Mouse (Mus musculus): Measurements from ENCODE around the gene Tnnc2. TPM values are rescaled to one million over a fixed set of nuclear protein-coding genes. Genes with fewer than 3 reads are reported as not detected.

Tnnc2 gene
- not detected in 3 replicates for total RNA-seq (2017)

DNA sequence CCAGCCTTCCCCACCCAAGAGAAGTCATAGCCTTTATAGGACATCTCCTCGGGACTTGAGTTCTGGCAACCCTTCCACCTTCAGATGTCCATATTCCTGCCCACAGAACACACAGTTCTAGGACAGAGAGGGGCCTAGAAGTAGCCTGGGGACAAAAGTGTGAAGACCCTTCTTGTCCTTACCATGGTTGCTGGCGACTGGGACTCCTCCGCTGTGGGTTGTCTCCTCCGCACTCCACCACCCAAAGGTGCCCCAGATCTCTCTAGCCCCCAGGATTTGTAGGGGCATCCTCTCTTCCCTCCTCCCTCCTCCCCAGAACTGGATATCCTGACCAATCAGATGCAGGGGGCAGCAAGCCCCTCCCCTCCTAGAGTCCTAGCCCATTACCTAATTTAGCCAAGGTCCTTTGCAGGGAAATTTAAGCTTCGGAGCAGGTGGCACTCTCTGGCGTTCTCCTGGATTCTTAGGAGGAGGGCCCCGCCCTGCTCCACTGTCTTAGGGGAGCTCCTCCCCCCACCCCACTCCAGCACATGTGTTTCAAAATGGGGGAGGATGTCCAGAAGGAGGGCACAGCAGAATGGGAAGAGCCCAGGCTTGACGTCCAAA, at the start of gene Tnnc2:
Gene Tnnc2 (minus strand): TSS at position 487 of the 606 bp plus-strand sequence.
- ATAC-seq (replicated peaks; ENCODE audit: insufficient number of reproducible peaks, low FRiP score, low TSS enrichment, poor library complexity, severe bottlenecking): no peak

DNA sequence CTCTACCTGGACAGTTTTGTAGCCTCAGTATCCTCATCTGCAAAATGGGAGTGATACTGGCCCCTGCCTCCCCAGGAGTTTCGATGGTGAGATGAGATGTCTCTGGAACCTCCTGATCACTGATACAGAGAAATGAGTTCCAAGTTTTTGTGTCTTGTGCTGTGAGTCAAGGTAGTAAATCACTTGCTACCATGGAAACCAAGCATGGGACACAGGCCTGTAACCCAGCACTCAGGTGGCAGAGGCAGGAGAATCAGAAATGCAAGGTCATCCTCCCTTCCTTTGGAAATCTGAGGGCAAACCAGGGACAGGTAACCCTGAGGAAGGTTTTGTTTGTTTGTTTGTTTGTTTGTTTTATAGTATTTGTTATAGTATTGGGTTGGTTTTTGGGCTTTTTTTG, 49.3 kb upstream of the Tnnc2 start:
- no peak for ATAC-seq (replicated peaks; ENCODE audit: insufficient number of reproducible peaks, low FRiP score, low TSS enrichment, poor library complexity, severe bottlenecking)

DNA sequence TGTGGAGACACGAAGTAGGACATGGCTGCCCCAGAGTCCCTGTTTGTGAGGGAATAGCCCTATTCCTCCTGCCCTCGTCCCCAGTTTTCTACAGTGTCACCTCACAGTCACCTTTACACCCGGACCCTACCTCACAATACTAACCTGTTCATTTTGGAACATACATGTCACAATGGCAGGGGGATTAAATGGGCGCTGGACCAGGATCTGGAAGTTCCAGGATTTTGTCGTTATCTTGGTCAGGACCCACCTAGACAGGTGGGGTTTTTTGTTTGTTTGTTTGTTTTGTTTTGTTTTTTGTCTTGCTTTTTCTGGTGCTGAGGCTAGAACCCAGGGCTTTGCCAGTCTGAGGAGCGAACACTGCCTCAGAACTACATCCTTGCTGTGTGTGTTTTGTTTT, 48.7 kb upstream of the Tnnc2 start, which contains the start of gene Spata25:
Gene Spata25 (minus strand): TSS at position 101 of the 400 bp plus-strand sequence.
- no peak for ATAC-seq (replicated peaks; ENCODE audit: insufficient number of reproducible peaks, low FRiP score, low TSS enrichment, poor library complexity, severe bottlenecking)

DNA sequence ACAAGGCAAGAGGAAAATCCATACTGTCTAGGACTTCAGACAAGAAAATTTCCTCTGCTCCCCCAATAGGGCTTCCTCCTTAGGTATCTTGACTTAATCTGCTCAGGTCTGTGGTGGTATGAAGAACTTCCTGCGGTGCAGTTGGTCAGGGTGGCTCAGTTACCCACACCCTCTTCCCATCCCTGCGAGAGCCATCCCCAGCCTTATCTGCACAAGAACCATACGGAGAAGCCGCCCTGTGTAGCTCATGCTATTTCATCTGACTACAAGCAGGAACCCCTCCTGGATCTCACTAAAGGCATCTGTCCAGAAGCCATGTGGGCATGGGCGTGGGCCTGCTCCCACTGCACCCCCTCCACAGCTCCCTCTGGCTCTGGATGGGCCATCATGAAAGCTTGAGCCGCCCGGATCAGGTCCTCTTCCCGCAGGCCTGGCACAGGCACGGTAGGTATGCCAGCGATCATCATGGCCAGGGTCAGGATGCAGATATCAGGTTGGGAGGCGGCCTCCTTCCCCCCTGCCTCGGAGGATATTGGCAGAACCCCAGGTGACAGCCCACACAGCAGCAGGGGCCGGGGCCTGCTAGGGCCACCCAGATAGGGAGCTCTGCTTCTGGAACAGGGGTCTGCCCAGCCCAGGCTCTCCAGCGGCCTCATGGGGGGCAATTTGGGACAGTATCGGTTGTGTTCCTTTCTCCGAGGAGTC, 47.5 kb upstream of the Tnnc2 start:
- ATAC-seq (replicated peaks; ENCODE audit: insufficient number of reproducible peaks, low FRiP score, low TSS enrichment, poor library complexity, severe bottlenecking): no peak

DNA sequence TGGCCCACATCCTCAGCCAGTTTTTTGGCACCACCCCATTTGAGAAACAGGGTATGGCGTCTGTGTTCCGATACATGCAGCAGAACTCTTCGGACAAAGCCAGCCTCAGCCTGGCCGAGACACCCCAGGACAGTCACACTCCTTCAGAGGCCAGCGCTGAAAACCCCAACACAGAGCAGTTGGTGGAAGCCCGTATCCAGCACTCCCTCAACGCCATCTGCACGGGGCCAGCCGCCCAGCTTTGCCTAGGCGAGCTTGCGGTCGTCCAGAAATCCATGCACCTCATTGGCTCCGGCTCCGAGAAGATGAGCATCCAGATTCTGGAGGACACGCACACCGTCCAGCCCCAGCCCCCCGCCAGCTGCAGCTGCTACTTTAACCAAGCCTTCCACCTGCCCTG, 45.8 kb upstream of the Tnnc2 start:
- ATAC-seq (replicated peaks; ENCODE audit: insufficient number of reproducible peaks, low FRiP score, low TSS enrichment, poor library complexity, severe bottlenecking): no peak

DNA sequence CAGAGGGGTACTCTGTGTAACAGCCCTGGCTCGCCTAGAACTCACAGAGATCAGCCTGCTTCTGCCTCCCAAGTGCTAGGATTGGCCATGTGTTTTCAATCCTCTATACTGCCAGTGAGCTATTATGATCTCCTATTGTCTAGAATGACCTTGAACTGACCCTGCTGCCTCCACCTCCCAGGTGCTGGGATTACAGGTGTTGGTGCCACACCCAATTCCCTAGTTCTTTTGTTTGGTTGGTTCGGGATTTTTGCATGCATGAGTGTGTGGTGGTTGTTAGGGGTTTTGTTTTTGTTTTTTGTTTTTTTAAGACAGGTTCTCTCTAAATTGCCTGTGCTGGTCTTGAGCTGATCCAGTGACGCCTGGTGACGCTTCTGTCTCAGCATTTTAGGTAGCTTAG, 44.2 kb upstream of the Tnnc2 start:
- no peak for ATAC-seq (replicated peaks; ENCODE audit: insufficient number of reproducible peaks, low FRiP score, low TSS enrichment, poor library complexity, severe bottlenecking)

DNA sequence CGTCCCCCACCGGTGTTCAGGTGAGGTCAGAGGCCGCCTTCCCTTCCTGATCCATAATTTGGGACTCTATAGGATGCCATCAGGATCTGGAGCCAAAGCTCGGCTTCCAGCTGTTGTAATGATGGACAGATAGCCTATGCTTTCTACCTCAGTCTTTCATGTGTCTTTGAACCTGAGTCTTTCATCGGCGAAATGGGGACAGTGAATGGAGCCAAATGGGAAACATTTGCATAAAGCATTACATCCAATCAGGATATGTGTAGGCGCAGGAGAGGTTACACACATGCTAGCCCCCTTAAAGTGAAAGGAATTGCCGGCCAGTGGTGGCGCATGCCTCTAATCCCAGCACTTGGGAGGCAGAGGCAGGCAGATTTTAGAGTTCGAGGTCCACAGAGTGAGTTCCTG, 43.4 kb upstream of the Tnnc2 start:
- peak; percentile 14; the same call in 1 of the 2 replicates for ATAC-seq (replicated peaks; ENCODE audit: insufficient number of reproducible peaks, low FRiP score, low TSS enrichment, poor library complexity, severe bottlenecking)

DNA sequence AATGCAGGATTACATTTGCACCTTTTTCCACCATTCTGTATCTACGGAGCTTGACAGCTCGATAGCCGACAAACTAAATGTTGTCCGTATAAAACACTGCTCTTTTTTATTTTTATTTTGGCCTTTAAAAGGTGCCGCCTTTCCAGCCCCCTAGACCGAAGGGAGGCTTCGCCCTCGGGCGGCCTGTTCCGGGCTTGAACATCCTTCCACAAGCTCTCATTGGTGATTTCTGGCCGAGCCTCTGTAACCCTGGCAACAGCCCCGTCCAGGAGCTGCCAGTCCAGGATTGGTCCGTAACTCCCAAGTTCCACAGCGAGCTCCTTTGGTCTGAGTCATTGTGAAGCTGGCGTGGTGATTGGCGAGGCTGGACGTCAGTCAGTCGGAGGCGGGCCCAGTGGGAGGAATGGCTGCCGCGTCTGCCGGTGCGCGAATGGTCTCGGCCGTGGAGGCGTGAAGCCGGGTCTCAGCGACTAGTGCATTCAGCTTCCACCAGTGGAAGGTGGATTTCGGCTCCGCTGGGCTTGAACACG, 42.9 kb upstream of the Tnnc2 start, which contains the start of gene Zswim1:
Gene Zswim1 (plus strand): TSS at position 51 of the 530 bp plus-strand sequence.
- peak; percentile 96 for ATAC-seq (replicated peaks; ENCODE audit: insufficient number of reproducible peaks, low FRiP score, low TSS enrichment, poor library complexity, severe bottlenecking)

DNA sequence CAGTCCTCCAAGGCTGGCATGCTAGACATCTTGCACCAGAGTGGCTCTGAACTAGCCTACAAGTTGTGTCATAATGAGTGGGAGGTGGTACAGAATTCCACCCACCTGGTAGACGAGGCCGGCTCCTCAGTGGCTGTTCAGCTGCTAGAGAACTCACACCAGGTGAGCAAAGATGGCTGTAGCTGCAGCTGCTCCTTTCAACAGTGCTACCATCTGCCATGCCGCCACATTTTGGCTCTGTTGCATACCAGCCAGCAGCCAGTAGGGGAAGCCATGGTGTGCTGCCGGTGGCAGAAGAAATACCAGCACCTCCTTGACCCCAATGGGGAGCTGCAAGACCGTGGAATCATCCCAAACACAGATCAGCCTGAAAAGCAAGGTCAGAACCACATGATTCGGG, 41.3 kb upstream of the Tnnc2 start:
- no peak for ATAC-seq (replicated peaks; ENCODE audit: insufficient number of reproducible peaks, low FRiP score, low TSS enrichment, poor library complexity, severe bottlenecking)

DNA sequence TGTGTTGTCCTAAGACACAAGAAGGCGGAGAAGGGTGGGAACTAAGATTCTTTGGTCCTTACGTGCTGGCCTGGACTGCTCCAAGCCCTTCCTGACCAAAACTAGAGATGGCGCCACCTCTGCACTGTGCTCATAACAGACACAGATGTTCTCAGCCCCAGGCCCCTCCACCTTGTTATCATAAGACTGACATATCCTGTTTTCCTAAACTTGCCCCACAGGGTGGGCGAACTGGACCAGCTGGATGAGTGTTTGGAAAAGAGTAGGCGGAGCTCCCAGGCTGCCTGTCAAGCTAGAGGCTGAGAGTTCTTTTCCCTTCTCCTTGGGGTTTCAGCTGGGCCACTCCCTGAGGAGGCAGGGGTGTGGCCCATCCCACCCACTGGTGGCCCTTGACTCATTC, 37.9 kb upstream of the Tnnc2 start:
- no peak for ATAC-seq (replicated peaks; ENCODE audit: insufficient number of reproducible peaks, low FRiP score, low TSS enrichment, poor library complexity, severe bottlenecking)

DNA sequence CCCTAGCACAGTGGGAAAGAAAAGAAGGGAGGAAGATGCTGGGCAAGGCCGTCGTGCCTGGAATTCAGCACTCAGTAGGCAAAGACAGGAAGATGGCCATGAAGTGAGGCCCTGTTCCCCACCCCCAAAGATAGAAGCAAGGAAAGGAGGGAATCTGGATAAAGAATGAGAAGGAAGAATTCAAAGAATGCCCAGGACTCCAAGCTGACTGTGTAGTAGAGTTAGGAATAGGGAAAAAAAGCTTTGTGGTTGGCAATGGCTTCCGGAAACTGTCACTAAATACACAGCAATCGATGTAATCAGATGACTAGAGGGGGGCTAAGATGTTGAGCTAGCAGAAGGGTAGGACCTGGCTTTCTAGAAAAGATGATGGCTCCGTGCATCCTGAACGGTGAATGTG, 37.4 kb upstream of the Tnnc2 start:
- ATAC-seq (replicated peaks; ENCODE audit: insufficient number of reproducible peaks, low FRiP score, low TSS enrichment, poor library complexity, severe bottlenecking): no peak

DNA sequence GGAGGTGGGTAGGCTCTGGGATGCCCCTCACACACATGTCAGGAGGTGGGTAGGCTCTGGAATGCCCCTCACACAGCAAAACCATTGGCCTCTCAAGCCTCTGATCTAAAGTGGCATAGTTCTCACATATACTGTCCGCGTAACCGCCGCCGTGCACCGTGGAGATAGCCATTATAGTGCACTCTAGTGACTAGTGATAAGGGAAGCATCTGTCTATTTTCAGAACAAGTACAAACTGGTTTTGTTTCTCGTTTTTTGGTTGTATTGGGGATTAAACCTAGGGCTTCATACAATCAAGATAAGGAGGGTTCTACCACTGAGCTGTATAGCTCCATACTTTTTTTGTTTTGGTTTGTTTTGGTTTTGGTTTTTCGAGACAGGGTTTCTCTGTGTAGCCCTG, 36.1 kb upstream of the Tnnc2 start:
- ATAC-seq (replicated peaks; ENCODE audit: insufficient number of reproducible peaks, low FRiP score, low TSS enrichment, poor library complexity, severe bottlenecking): no peak

DNA sequence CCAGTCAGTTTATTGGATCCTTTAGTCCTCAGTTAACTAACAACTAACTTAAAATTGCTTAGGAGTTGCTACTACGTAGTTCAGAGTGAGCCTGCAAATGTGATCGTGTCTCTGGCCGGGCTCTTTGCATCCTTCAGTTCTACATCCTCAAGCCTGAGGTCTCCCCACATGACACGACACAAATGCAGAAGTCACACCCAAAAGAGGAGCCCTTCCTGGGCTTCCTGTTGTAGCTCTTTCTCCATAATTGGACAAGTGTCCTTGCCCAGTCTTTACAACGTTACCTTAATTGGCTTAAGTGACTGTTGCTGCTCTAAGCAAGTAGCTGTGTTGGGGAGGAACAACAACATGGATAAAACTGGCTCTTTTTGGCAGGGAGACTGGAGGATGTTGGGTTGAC, 35.6 kb upstream of the Tnnc2 start:
- ATAC-seq (replicated peaks; ENCODE audit: insufficient number of reproducible peaks, low FRiP score, low TSS enrichment, poor library complexity, severe bottlenecking): peak; percentile 81

DNA sequence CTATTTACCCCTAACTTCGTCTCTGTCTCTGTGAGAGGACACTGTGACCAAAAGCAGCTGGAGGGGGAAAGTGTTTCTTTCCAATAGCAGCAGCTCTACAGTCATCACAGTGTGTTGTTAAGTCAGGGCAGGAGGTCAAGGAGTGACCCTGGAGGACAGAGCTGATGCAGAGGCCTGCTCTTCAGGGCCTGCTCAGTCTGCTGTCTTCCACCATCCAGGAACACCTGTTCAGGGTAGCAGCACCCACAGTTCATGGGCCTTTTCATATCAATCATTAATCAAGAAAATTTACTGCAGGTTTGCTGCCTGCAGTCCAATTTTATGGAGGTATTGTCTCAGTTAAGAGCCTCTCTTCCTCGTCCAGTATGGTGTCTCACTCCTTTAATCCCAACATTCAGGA, 33.8 kb upstream of the Tnnc2 start:
- ATAC-seq (replicated peaks; ENCODE audit: insufficient number of reproducible peaks, low FRiP score, low TSS enrichment, poor library complexity, severe bottlenecking): no peak

DNA sequence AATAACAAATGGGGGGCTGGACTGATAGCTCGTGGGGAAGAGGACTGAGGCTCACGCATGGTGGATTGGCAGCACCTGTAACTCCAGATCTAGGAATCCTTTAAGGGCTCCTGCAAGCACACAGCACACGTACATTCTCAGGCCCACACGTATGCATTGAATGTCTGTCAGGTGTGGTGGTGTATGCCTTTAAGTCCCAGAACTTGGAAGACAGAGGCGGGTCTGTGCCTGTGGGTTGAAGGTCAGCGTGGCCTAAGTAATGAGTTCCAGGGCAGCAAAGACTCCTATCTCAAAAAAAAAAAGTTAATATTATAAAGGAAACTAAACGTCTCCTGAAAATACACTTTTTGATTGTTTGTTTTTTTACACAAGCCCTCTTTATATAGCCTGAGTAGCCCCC, 26.8 kb upstream of the Tnnc2 start:
- ATAC-seq (replicated peaks; ENCODE audit: insufficient number of reproducible peaks, low FRiP score, low TSS enrichment, poor library complexity, severe bottlenecking): no peak

DNA sequence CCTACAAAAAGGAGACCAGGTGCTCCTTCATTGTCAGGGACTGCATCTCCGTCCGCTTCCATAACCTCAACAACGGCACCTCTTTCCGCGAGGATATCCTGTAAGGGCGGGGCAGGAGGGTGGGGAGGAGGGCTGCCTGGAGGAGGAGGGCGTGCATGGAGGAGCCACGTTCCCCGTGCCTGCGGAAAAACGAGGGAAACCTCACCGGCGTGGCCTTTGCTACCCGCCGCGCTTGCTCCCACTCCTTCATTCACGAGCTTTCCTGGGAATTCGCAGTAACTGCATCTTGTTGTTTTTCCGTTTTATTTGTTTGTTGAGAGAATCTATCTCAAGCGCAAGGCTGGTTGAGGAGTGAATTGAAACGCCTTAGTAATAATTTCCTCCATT, 25.6 kb upstream of the Tnnc2 start:
- 0 out of 2 replicates have a peak, but pooled peaks have one; percentile 2 for ATAC-seq (replicated peaks; ENCODE audit: insufficient number of reproducible peaks, low FRiP score, low TSS enrichment, poor library complexity, severe bottlenecking)

DNA sequence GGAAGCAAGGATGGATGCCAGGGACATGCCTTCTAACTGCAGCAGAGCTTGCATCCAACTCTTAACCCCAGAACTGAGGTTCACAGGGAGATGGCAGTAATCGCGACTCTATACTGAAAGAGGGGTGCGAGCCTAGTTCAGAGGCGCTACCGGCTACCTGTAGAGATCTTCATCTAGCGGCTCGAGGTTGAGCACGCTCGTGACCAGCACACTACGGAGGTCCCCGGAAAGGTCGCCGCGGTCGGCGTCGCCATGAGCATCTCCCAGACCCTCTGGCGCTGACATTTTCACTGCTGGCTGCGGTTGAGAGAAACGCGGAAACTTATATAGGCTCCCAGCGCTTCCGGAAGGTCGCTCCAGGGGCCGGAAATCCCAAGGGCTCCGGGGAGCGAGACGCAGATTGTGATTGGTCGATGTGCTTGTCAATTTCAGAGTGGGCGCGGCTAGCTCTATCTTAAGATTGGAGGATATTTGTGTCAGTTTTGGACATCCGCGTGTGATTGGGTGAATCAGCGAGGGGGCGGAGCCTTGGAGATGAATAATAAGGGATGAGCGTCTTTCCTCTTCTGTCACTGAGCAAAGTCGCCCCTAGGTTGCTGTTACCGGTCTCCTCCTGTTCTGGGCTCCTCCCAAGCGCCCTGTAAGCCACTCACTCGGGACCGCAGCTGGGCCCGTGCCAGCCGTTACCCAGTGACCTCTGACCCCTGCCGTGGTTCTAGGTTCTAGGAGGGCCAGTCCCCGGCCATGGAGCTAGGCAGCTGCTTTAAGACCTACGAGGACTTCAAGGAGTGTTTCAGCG, 25.0 kb upstream of the Tnnc2 start, which contains the start of the genes Acot8 and Zswim3:
Gene Acot8 (minus strand): TSS at position 350 of the 799 bp plus-strand sequence.
Gene Zswim3 (plus strand): TSS at position 566 of the 799 bp plus-strand sequence.
- peak; percentile 96 for ATAC-seq (replicated peaks; ENCODE audit: insufficient number of reproducible peaks, low FRiP score, low TSS enrichment, poor library complexity, severe bottlenecking)

DNA sequence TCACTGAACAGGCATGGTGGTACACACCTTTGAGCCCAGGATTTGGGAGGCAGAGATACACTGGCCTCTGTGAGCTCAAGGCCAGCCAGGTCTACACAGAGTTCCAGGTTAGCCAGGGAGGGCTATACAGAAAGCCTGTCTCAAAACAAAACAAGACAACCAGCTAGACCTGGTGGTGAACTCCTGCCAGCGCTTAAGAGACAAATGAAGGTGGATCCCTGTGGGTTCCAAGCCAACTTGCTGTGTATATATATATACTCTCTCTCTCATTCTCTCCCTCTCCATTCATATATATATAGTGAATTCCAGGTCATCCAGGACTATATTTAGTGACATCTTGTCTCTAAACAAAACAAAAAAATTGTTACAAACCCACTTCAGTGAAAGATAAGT, 24.1 kb upstream of the Tnnc2 start:
- ATAC-seq (replicated peaks; ENCODE audit: insufficient number of reproducible peaks, low FRiP score, low TSS enrichment, poor library complexity, severe bottlenecking): no peak

DNA sequence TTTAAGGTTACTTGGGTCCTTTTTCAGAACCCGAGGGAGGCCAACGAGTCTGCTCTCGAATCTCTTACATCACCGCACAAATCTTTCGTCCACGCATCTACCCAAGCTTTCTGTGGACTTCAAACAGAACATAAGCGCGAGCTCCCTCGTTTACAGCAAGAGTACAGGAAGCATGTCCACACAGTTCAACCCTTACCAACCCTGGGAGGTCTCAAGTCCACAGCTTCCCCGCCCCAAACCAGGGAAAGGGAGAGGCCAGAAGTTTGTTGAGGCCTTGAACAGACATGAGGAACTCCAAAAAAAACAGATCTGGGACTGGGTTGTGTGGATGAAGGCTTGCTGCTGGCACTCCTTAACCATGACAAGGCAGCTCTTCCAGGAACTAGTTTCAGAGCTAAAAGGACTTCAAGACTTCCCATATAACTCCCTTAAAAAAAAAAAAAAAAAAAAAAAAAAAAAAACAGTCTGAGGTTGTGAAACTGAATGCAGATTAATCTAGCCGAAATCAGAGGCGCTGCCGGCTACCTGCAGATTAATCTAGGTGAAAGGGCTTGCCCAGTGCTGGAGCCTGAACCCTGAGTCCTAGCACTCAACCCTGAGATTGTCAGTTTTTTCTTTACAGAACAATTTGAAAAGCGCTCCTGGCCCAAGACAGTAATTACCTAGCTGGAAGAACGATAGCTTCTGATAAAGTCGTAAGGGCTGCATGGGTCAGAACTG, 23.6 kb upstream of the Tnnc2 start:
- ATAC-seq (replicated peaks; ENCODE audit: insufficient number of reproducible peaks, low FRiP score, low TSS enrichment, poor library complexity, severe bottlenecking): no peak

Data from monocyte, adult 5-6 weeks (primary cell).